Mouse (Mus musculus) embryonic stem cell, embryonic (primary cell): ENCODE measurements around the gene Cbfa2t3.

Source experiments
- CTCF ChIA-PET, 4 experiments: fragments of 300-600 bp in 2 of 4; fragments of 350-600 bp in 2 of 4; sonication (Branson Sonifier 250); formaldehyde crosslinking; loops; one replicate each; lab custom pipeline; 2022; ENCODE audit warnings: inconsistent platforms in 2 of 4; lab: Charles Lee
- POLR2A ChIA-PET, 4 experiments: fragments of 300-600 bp in 2 of 4; fragments of 350-600 bp in 2 of 4; sonication (Branson Sonifier 250); formaldehyde crosslinking; loops; one replicate each; lab custom pipeline; 2022; ENCODE audit warnings: antibody characterized with exemption in 4 of 4, inconsistent platforms in 1 of 4; lab: Charles Lee

Gene Cbfa2t3

DNA sequence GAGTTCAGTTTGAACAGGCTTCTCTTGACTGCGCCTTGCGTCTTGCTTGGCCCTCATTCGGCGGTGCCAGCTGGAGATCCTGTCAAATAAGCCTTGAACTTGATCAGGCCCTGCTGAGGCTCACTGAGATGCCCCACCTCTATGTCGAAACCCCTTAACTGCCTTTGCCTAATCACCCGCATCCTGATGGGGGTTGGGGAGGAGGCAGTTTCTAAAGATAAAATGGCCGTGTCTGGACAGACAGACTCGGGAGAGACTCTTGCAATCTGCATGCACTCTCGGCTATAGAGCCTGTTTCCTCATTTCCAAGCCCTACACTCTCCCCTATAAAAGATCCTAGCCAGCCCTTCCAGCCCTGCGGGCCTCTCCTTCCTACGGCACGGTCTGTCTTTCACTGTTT lies 105.7 kb downstream of the Cbfa2t3 start:
- POLR2A ChIA-PET = interaction anchor here in 2 of 4 experiments (0.9 to 3.0 kb wide), 4 partner anchors 10 to 18 kb away, joined by 4 to 11 read pairs (median 8); partner anchors contain the start of gene Aprt (in 1 of the 2)
- CTCF ChIA-PET = interaction anchor here in 2 of 4 experiments (0.5 to 1.0 kb wide), 2 partner anchors 58 to 298 kb away, joined by 3 to 4 read pairs; no protein-coding TSS in a partner anchor

DNA sequence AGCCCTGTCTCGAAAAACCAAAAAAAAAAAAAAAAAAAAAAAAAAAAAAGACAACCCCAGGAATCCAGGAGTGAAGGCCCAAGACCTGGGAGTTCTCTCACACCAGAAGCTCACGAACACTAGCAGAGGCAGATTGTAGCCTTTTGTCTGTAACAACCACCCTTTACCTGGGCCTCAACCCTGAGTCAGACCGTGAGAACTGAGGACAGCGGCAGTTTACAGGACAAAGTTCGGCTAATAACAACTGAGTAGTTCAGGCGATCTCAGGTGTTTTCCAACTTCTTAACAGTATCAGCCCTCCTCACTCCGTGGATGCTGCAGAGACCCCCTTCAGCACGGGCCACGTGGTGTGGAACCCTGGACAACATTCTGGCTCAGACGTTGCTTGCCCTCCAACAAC lies 112.2 kb downstream of the Cbfa2t3 start:
- POLR2A ChIA-PET = interaction anchor here in 3 of 4 experiments (0.7 to 4.3 kb wide), 9 partner anchors 9 to 646 kb away, joined by 3 to 27 read pairs (median 4); partner anchors contain the start of genes Galns (in 2 of the 3), Trappc2l (in 2 of the 3) and Aprt (in 1 of the 3)
- CTCF ChIA-PET = interaction anchor here in 3 of 4 experiments (0.6 to 1.1 kb wide), 4 partner anchors 18 to 1640 kb away, joined by 3 to 6 read pairs (median 4); no protein-coding TSS in a partner anchor

- ChIA-PET POLR2A (interaction anchor here in 3 of 4 experiments (0.7 to 7.7 kb wide), 14 partner anchors 8 to 143 kb away, joined by 3 to 92 read pairs (median 4); partner anchors contain the start of genes Cdt1 (in 2 of the 3), Galns (in 2 of the 3), Trappc2l (in 2 of the 3) and Aprt (in 1 of the 3)), CTCF (interaction anchor here in 2 of 4 experiments (0.6 to 1.1 kb wide), 5 partner anchors 19 to 753 kb away, joined by 3 to 4 read pairs (median 3); partner anchors contain the start of gene Piezo1 (in 1 of the 2))
Measured at GRCm38 (mm10) chr8:122586171-122586570, 112.7 kb downstream of the Cbfa2t3 start.

GRCm38 (mm10) chr8:122585411-122585891 lies 113.5 kb downstream of the Cbfa2t3 start:
- POLR2A ChIA-PET = interaction anchor here in 3 of 4 experiments (0.7 to 7.7 kb wide), 11 partner anchors 9 to 60 kb away, joined by 3 to 92 read pairs (median 4); partner anchors contain the start of genes Cdt1 (in 2 of the 3), Galns (in 2 of the 3), Trappc2l (in 2 of the 3) and Aprt (in 1 of the 3)

GRCm38 (mm10) chr8:122584981-122585380 lies 113.9 kb downstream of the Cbfa2t3 start:
- CTCF ChIA-PET = interaction anchor here in 3 of 4 experiments (0.7 to 1.1 kb wide), 4 partner anchors 18 to 69 kb away, joined by 3 read pairs; partner anchors contain the start of gene Piezo1 (in 1 of the 3)
- POLR2A ChIA-PET = interaction anchor here in 3 of 4 experiments (0.8 to 7.7 kb wide), 8 partner anchors 9 to 60 kb away, joined by 3 to 92 read pairs (median 6); partner anchors contain the start of genes Aprt (in 1 of the 3), Cdt1 (in 1 of the 3), Galns (in 1 of the 3) and Trappc2l (in 1 of the 3)

More at GRCm38 (mm10) chr8:122585411-122585891, 113.5 kb downstream of the Cbfa2t3 start:
- CTCF ChIA-PET = interaction anchor here in 3 of 4 experiments (0.7 to 1.1 kb wide), 3 partner anchors 18 to 68 kb away, joined by 3 read pairs; partner anchors contain the start of gene Piezo1 (in 1 of the 3)

GRCm38 (mm10) chr8:122580926-122581325 lies 118.0 kb downstream of the Cbfa2t3 start:
- ChIA-PET CTCF (interaction anchor here in 3 of 4 experiments (0.5 to 0.7 kb wide), 5 partner anchors 209 to 1116 kb away, joined by 3 to 9 read pairs (median 4); no protein-coding TSS in a partner anchor), POLR2A (interaction anchor here (0.6 to 18.6 kb wide), 19 partner anchors 11 to 817 kb away, joined by 3 to 397 read pairs (median 4); partner anchors contain the start of genes Cdt1 (in 3 of the 4) and Piezo1 (in 1 of the 4))

DNA sequence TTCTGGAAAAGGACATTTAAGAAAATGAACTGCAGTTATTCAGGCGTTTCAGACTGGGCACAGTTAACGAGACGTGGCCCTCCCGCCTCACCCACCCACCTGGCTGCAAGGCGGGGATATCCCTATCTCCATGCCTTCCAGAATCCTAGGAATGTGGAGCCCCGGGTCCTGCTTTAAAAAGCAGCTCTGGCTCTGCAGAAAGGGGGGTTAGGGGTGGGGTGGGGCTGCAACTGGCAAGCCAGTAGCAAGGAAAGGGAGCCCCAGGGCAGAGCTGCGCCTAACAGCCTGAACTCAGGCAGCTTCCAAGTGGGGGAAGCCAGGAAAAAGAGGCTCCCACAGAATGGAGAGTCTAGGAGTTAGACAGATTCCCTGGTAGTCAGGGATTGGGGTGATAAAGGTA lies 119.7 kb downstream of the Cbfa2t3 start:
- CTCF ChIA-PET = interaction anchor here in 2 of 4 experiments (0.6 to 1.4 kb wide), 2 partner anchors 15 to 32 kb away, joined by 3 read pairs; partner anchors contain the start of genes Galns (in 1 of the 2) and Trappc2l (in 1 of the 2)
- POLR2A ChIA-PET = interaction anchor here (0.7 to 18.6 kb wide), 9 partner anchors 10 to 57 kb away, joined by 3 to 397 read pairs (median 8); partner anchors contain the start of genes Cdt1 (in 2 of the 4) and Piezo1 (in 2 of the 4)

DNA sequence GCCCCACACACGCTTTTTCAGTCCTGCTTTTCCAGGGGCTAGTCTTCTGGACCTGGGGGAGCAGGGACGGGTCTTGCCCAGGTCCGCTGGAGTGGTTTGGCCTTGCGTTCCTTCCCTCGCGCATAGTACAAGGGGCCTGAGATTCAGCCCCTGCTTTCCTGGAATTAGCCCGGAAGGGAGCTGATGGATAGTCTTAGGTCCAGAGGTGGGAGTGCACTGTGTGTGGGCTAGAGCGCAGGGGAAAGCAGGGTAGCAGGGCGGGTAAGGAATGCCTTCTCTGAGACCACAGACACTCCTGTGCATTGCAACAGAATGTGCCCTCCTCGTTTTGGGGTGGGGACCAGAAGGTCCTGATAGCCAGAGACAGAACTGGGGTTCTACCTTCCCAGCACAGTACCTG lies 121.8 kb downstream of the Cbfa2t3 start:
- POLR2A ChIA-PET = interaction anchor here (0.6 to 18.6 kb wide), 27 partner anchors 8 to 1416 kb away, joined by 3 to 397 read pairs (median 4); partner anchors contain the start of genes Cdt1 (in 3 of the 4), Galns (in 2 of the 4), Piezo1 (in 1 of the 4) and Trappc2l (in 1 of the 4)
- CTCF ChIA-PET = interaction anchor here in 1 of 4 experiments (0.6 to 0.9 kb wide), 2 partner anchors 36 to 54 kb away, joined by 3 read pairs; no protein-coding TSS in a partner anchor

DNA sequence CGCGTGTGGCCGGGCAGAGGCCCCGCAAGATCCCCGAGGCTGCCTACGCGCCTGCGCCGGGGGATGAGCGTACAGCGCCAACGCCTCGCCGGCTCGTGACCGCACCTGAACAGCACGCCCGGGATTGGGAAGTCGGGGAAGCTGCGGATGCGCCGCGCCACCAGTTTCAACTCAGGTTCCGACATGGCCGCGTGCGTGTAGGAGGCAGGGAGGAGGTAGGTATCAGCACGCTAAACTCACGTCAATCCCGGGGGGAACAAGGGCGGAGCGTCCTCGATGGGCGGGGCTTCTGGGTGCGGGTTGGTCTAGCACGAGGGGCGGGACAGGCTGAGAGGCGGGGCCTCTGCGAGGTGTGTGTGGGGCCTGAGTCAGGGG lies 122.3 kb downstream of the Cbfa2t3 start, which contains the start of gene Aprt:
Gene Aprt, minus strand, starts transcription at position 262 of the 375 bp plus-strand sequence.
- ChIA-PET CTCF (interaction anchor here in 1 of 4 experiments (0.6 kb wide), 1 partner anchor 54 kb away, joined by 3 read pairs; no protein-coding TSS in a partner anchor), POLR2A (interaction anchor here (0.6 to 18.6 kb wide), 25 partner anchors 8 to 1416 kb away, joined by 3 to 397 read pairs (median 4); partner anchors contain the start of genes Cdt1 (in 3 of the 4), Galns (in 2 of the 4), Piezo1 (in 1 of the 4) and Trappc2l (in 1 of the 4))

DNA sequence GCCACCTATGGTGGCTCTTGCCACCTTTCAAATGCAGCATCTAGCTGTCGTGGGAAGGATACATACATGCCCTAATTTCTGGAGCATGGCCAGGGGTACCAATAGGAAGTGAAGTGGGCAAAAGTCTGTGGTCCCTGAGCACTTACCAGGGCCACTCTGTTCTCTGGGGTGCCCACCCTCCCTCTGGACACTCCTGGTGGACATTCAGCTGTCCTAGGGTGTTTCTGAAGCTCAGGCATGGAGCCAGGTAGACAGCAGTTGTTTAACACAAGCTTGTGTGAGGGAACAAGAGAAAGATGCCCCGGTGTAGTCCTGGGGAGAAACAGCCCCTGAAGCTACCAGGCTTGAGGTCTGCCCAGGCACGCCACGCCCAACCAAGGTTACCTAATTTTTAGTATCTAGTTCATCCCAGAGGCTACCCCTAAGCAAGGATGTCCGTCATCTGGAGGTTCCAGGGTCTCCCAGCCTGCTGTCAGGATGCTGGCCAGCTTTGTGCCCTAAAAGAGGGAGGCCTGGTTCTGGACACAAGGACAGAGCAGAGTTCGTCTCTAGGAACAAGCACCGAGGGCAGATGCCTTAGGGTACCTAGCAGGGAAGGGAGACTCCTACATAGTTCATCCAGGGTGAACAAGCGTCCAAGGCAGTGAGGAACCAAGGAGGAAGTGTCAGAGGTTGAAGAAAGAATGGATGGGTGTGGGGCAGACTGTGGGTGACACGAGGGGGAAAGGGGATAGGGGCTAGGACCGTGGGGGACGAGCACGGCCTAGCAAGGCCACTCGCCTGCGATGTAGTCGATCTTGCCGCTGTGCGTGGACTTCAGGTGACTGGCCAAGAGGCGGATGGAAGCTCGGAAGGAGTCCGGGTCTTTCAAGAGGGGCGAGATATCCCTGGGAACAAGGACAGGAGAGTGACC lies 122.9 kb downstream of the Cbfa2t3 start:
- CTCF ChIA-PET = interaction anchor here in 1 of 4 experiments (1.6 kb wide), 1 partner anchor 19 kb away, joined by 3 read pairs; no protein-coding TSS in a partner anchor
- POLR2A ChIA-PET = interaction anchor here (0.6 to 18.6 kb wide), 34 partner anchors 8 to 531 kb away, joined by 3 to 397 read pairs (median 6); partner anchors contain the start of genes Cdt1 (in 3 of the 4), Galns (in 2 of the 4), Trappc2l (in 2 of the 4) and Mvd (in 1 of the 4)

DNA sequence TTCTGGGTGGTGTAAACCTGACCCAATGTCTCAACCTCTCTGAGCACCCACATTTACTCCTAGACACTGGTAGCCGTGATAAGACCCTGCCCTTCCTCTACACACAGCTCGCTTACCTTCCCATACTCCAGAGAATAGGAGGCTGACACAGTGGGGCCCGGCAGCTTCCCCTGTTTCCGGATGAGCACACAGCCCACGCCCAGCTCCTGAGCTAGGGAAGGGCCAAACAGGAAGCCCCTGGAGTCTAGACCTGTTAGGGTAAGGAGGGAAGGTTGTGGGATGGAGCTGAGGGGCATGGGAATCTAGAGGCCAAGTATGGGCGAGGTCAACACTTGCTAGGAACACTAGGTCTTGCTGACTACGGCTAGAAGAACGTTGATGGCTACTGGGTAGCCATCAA lies 123.6 kb downstream of the Cbfa2t3 start:
- CTCF ChIA-PET = interaction anchor here in 3 of 4 experiments (0.6 to 1.6 kb wide), 6 partner anchors 10 to 458 kb away, joined by 3 to 8 read pairs (median 3); no protein-coding TSS in a partner anchor
- POLR2A ChIA-PET = interaction anchor here (0.6 to 18.6 kb wide), 48 partner anchors 8 to 724 kb away, joined by 3 to 397 read pairs (median 4); partner anchors contain the start of genes Galns (in 4 of the 4), Trappc2l (in 4 of the 4), Cdt1 (in 3 of the 4) and Ctu2 (in 1 of the 4)
